Mouse (Mus musculus) CH12.LX (cell line): ENCODE results near the gene Tmem41b. TPM values are rescaled to one million over a fixed set of nuclear protein-coding genes. Genes with fewer than 3 reads are reported as not detected.

Source experiments
- DNase-seq: peaks from one replicate; pipeline ENCODE4 v3.0.0-alpha.2; 2013; ENCODE audit errors: extremely low read depth
- H3K27ac ChIP-seq: 2 replicates; pipeline ENCODE4 v1.5.1; 2012; ENCODE audit warnings: low read depth, mild to moderate bottlenecking, control low read depth, moderate library complexity; ENCODE audit not compliant: insufficient read depth
- H3K27me3 ChIP-seq: replicated peaks from 2 replicates; pipeline ENCODE3; 2012; ENCODE audit warnings: inconsistent platforms
- H3K36me3 ChIP-seq, 2 experiments: replicated peaks in 1 of 2; 2 replicates each; pipeline versions ENCODE3 to v1.6.1; 2012; ENCODE audit warnings: inconsistent platforms in 1 of 2, low read length in 1 of 2, mild to moderate bottlenecking in 1 of 2, mixed read lengths in 1 of 2, moderate library complexity in 1 of 2; ENCODE audit not compliant: control insufficient read depth in 1 of 2, insufficient read depth in 1 of 2
- H3K4me1 ChIP-seq, 2 experiments: 2 replicates each; pipeline ENCODE4 v1.6.1; 2012; ENCODE audit warnings: inconsistent platforms in 1 of 2, moderate library complexity in 1 of 2; ENCODE audit not compliant: insufficient read depth in 2 of 2, control insufficient read depth in 1 of 2
- H3K4me2 ChIP-seq: 2 replicates; pipeline ENCODE4 v1.6.1; 2012; ENCODE audit warnings: low read depth, mild to moderate bottlenecking, control low read depth; ENCODE audit not compliant: poor library complexity, insufficient read depth, severe bottlenecking
- H3K4me3 ChIP-seq, 3 experiments: fragments of 150-350 bp in 1 of 3; sonication (generic) in 1 of 3; replicated peaks in 1 of 3; 2 replicates each; pipeline versions ENCODE3 to v1.5.1; 2011 to 2012; ENCODE audit warnings: low read depth in 2 of 3, low read length in 2 of 3, mild to moderate bottlenecking in 2 of 3, moderate library complexity in 2 of 3, control low read depth in 1 of 3, improper control_type of control experiment in 1 of 3, inconsistent platforms in 1 of 3, mixed read lengths in 1 of 3; ENCODE audit not compliant: poor library complexity in 1 of 3
- H3K79me2 ChIP-seq: replicated peaks from 2 replicates; pipeline ENCODE4 v1.6.1; 2012; ENCODE audit warnings: mild to moderate bottlenecking, moderate library complexity; ENCODE audit not compliant: control insufficient read depth, poor library complexity, insufficient read depth, severe bottlenecking; ENCODE audit errors: extremely low read depth
- H3K9ac ChIP-seq: 2 replicates; pipeline ENCODE4 v1.6.1; 2012; ENCODE audit warnings: low read depth, mild to moderate bottlenecking, control low read depth, moderate library complexity; ENCODE audit not compliant: insufficient read depth
- H3K9me3 ChIP-seq: replicated peaks from 2 replicates; pipeline ENCODE3; 2012; ENCODE audit warnings: low read length, inconsistent platforms, mixed read lengths
- CHD2 ChIP-seq: IDR thresholded peaks from 2 replicates; pipeline ENCODE4 v1.6.1; 2011; ENCODE audit warnings: low read length, improper control_type of control experiment
- CTCF ChIP-seq, 2 experiments: IDR thresholded peaks in 1 of 2; conservative IDR thresholded peaks in 1 of 2; 2 replicates each; pipeline ENCODE4 v1.5.1; 2011 to 2012; ENCODE audit warnings: low read depth in 2 of 2, low read length in 2 of 2, improper control_type of control experiment in 1 of 2, inconsistent platforms in 1 of 2, mild to moderate bottlenecking in 1 of 2, moderate library complexity in 1 of 2
- ETS1 ChIP-seq: conservative IDR thresholded peaks from 2 replicates; pipeline ENCODE4 v1.6.1; 2012; ENCODE audit warnings: low read depth, mild to moderate bottlenecking, inconsistent platforms, low read length, improper control_type of control experiment, moderate library complexity
- GABPA ChIP-seq: IDR thresholded peaks from 2 replicates; pipeline ENCODE4 v1.6.1; 2012; ENCODE audit warnings: low read depth, low read length, improper control_type of control experiment, inconsistent platforms; ENCODE audit not compliant: insufficient replicate concordance
- JUND ChIP-seq: conservative IDR thresholded peaks from 2 replicates; pipeline ENCODE4 v1.6.1; 2011; ENCODE audit warnings: low read depth, low read length, improper control_type of control experiment
- MXI1 ChIP-seq: IDR thresholded peaks from 2 replicates; pipeline ENCODE4 v1.6.1; 2011; ENCODE audit warnings: mild to moderate bottlenecking, low read depth, low read length, improper control_type of control experiment
- MYC ChIP-seq: IDR thresholded peaks from 2 replicates; pipeline ENCODE4 v1.6.1; 2011; ENCODE audit warnings: low read depth, mild to moderate bottlenecking, improper control_type of control experiment, low read length
- NELFE ChIP-seq: IDR thresholded peaks from 2 replicates; pipeline ENCODE4 v1.6.1; 2011; ENCODE audit warnings: low read depth, low read length, improper control_type of control experiment
- POLR2AphosphoS2 ChIP-seq: IDR thresholded peaks from 2 replicates; pipeline ENCODE4 v1.6.1; 2011; ENCODE audit warnings: low read depth, low read length, improper control_type of control experiment
- TCF12 ChIP-seq: IDR thresholded peaks from 2 replicates; pipeline ENCODE4 v1.6.1; 2014; ENCODE audit warnings: low read depth, mild to moderate bottlenecking, inconsistent platforms, low read length, improper control_type of control experiment
- UBTF ChIP-seq: IDR thresholded peaks from 2 replicates; pipeline ENCODE4 v1.6.1; 2012; ENCODE audit warnings: low read depth, mild to moderate bottlenecking, inconsistent platforms, low read length, improper control_type of control experiment, moderate library complexity
- USF1 ChIP-seq: IDR thresholded peaks from 2 replicates; pipeline ENCODE4 v1.6.1; 2014; ENCODE audit warnings: low read depth, mild to moderate bottlenecking, inconsistent platforms, low read length, improper control_type of control experiment
- dilution Hi-C: fragments of 300-500 bp; cut with MboI; formaldehyde crosslinking; loops from 2 replicates; pipeline ENCODE4 v1.14.3; 2020; ENCODE audit warnings: low sequenced_read_pairs; ENCODE audit not compliant: extremely low pct_unique_long_range_greater_than_20kb, extremely low pct_ligation_motif_present
- in situ Hi-C: fragments of 300-500 bp; cut with MboI; formaldehyde crosslinking; loops from 3 replicates; pipeline ENCODE4 v1.14.3; 2019; ENCODE audit warnings: low sequenced_read_pairs, low pct_ligation_motif_present, low pct_unique_long_range_greater_than_20kb, mixed read lengths
- polyA plus RNA-seq: library from polyadenylated mRNA; unstranded; fragments of >175 nt; gene quantifications from 2 replicates; pipeline ENCODE4 v1.2.1, GENCODE M21; 2012; ENCODE audit warnings: low read depth; ENCODE audit not compliant: insufficient read length
- total RNA-seq, 2 experiments: library from RNA; depleted of rRNA; stranded (reverse); fragments of 300-350 nt in 1 of 2; fragments of >200 nt in 1 of 2; gene quantifications; 2 replicates each; pipeline ENCODE4 v1.2.3; 2012 to 2014

Tmem41b gene
- total and polyA plus RNA-seq, 3 experiments = 51.1 to 106 (median 56.3) TPM

DNA sequence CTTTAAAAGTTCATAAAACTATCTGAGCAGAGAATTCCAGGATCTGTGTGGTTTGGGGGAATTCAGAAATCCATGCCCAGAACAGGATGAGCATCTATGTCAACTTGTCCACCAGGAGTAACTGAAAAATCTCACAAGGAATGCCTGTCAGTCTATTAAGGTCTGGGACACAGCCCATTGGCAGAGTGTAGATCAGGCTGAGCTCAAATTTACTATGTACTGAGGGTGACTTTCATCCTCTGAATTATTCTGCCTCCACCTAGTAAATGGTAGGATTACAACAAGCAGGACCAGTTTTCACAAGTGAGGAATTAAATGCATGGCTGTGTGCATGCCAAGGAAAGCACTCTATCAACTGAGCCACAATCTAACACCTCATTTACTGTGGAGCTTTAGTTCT, 17.2 kb downstream of the Tmem41b start:
- Histone ChIP-seq H3K4me2 (no peak overlapping the region), H3K9ac (no peak overlapping the region), H3K27me3 (no peaks in the 10 kb centered on the region), H3K9me3 (peaks cover 3% of the 10 kb centered on the region), H3K4me3 (no peak overlapping the region), H3K27ac (no peak overlapping the region), H3K4me1 (peaks cover 2 to 17% of the 10 kb centered on the region in 2 experiments; a peak in 2 of 4 replicates), H3K36me3 (peaks cover 5 to 13% of the 10 kb centered on the region in 2 experiments), H3K79me2 (no peaks in the 10 kb centered on the region)
- no peak for TF ChIP-seq GABPA
- TF ChIP-seq NELFE = no peak
- TF ChIP-seq CHD2 = no peak
- TF ChIP-seq UBTF = no peak
- no peak for TF ChIP-seq POLR2AphosphoS2
- TF ChIP-seq ETS1 = no peak
- TF ChIP-seq MYC = no peak
- TF ChIP-seq USF1 = no peak
- no peak for TF ChIP-seq JUND
- no peak for TF ChIP-seq MXI1
- in situ Hi-C loops = no loop called here
- dilution Hi-C loops = no loop called here
- no peak for DNase-seq

DNA sequence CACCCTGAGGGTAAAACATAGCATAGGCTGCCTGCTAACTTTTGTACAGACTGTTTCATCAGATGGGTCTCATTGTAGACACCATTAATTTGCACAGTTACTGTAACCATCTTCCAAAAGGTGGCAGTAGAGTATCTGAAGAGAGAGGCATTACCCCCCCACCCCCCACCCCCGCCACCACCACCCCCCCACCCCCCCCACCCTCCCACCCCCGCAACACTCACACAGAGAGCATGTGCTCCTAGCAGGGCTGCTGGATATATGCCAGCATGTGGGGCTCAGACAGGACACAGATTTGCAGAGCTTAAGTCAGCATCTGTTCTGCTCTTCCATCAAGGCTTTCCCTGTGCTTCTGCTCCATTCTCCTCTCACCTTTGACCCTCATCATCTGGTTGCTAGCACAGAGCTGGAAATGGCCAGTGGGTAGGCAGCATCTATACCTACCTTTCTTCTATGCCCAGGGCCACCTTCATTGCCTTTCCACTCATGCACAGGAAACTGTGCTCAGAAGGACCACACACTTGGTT, 17.7 kb downstream of the Tmem41b start:
- Histone ChIP-seq H3K27ac (no peak overlapping the region), H3K36me3 (peaks cover 5 to 13% of the 10 kb centered on the region in 2 experiments), H3K9me3 (peaks cover 3% of the 10 kb centered on the region), H3K79me2 (no peaks in the 10 kb centered on the region), H3K4me2 (no peak overlapping the region), H3K27me3 (no peaks in the 10 kb centered on the region), H3K4me1 (peaks cover 2 to 17% of the 10 kb centered on the region in 2 experiments; a peak in 2 of 4 replicates), H3K9ac (no peak overlapping the region), H3K4me3 (no peak overlapping the region)
- in situ Hi-C loops = no loop called here
- no peak for TF ChIP-seq ETS1
- no peak for TF ChIP-seq TCF12
- peak in 1 of 2 experiments; percentile 31; a peak in 2 of 4 replicates for TF ChIP-seq CTCF (conservative IDR thresholded peaks at IDR 0.05 in 1 of 2, IDR thresholded peaks at IDR 0.05 in 1 of 2; ENCODE audit: low read depth in 2 of 2, low read length in 2 of 2)
- no peak for DNase-seq
- dilution Hi-C loops = no loop called here
